Mouse (Mus musculus) adrenal gland (tissue): ENCODE results near the gene Eif4g1.

Experiments used
- intact Hi-C: fragments of 180-260 bp; cut with DNase I; formaldehyde crosslinking; loops from one replicate; pipeline ENCODE4 v1.15.1; 2025

The Eif4g1 gene

GRCm38 (mm10) chr16:20672500-20672902 is 4.4 kb downstream of the Eif4g1 start:
- intact Hi-C loops: loop anchor here (10.0 kb wide), 1 partner anchor 138 kb away; the partner anchor contains the start of gene Ap2m1

- intact Hi-C loops: loop anchor here (10.0 kb wide), 1 partner anchor 138 kb away; the partner anchor contains the start of gene Ap2m1
Measured at GRCm38 (mm10) chr16:20672965-20673705, 5.0 kb downstream of the Eif4g1 start.

GRCm38 (mm10) chr16:20673706-20674303 is 5.7 kb downstream of the Eif4g1 start:
- intact Hi-C loops: loop anchor here (10.0 kb wide), 1 partner anchor 139 kb away; the partner anchor contains the start of gene Ap2m1

- intact Hi-C loops: loop anchor here (5.0 to 10.0 kb wide), 2 partner anchors 37 to 140 kb away; partner anchors contain the start of gene Ap2m1
Measured at GRCm38 (mm10) chr16:20675213-20675612, 7.1 kb downstream of the Eif4g1 start.

- intact Hi-C loops: loop anchor here (5.0 to 10.0 kb wide), 2 partner anchors 36 to 142 kb away; partner anchors contain the start of gene Ap2m1
Measured at GRCm38 (mm10) chr16:20676702-20677101, 8.6 kb downstream of the Eif4g1 start.

GRCm38 (mm10) chr16:20677380-20677779 is 9.3 kb downstream of the Eif4g1 start:
- intact Hi-C loops: loop anchor here (5.0 to 10.0 kb wide), 2 partner anchors 35 to 143 kb away; partner anchors contain the start of gene Ap2m1

GRCm38 (mm10) chr16:20677974-20678675 is 10.0 kb downstream of the Eif4g1 start:
- intact Hi-C loops: loop anchor here (5.0 to 10.0 kb wide), 2 partner anchors 34 to 143 kb away; partner anchors contain the start of gene Ap2m1

GRCm38 (mm10) chr16:20690774-20691173 is 22.7 kb downstream of the Eif4g1 start:
- intact Hi-C loops: no loop called here

- intact Hi-C loops: no loop called here
Measured at GRCm38 (mm10) chr16:20691617-20692016, 23.5 kb downstream of the Eif4g1 start.

GRCm38 (mm10) chr16:20692241-20692965 is 24.3 kb downstream of the Eif4g1 start:
- intact Hi-C loops: no loop called here

GRCm38 (mm10) chr16:20693111-20693701 is 25.1 kb downstream of the Eif4g1 start, which contains the start of gene Fam131a:
Gene Fam131a, plus strand, starts transcription at chr16:20693241.
- intact Hi-C loops: no loop called here

GRCm38 (mm10) chr16:20694781-20695180 is 26.7 kb downstream of the Eif4g1 start:
- intact Hi-C loops: no loop called here

- intact Hi-C loops: no loop called here
Measured at GRCm38 (mm10) chr16:20695622-20696323, 27.7 kb downstream of the Eif4g1 start.

- intact Hi-C loops: no loop called here
Measured at GRCm38 (mm10) chr16:20699266-20699665, 31.2 kb downstream of the Eif4g1 start.

- intact Hi-C loops: no loop called here
Measured at GRCm38 (mm10) chr16:20700036-20700435, 31.9 kb downstream of the Eif4g1 start.

GRCm38 (mm10) chr16:20701316-20701715 is 33.2 kb downstream of the Eif4g1 start:
- intact Hi-C loops: no loop called here

GRCm38 (mm10) chr16:20701729-20702521 is 33.8 kb downstream of the Eif4g1 start:
- intact Hi-C loops: no loop called here

GRCm38 (mm10) chr16:20702522-20702893 is 34.4 kb downstream of the Eif4g1 start:
- intact Hi-C loops: no loop called here

GRCm38 (mm10) chr16:20703071-20703470 is 35.0 kb downstream of the Eif4g1 start:
- intact Hi-C loops: no loop called here
